Mouse (Mus musculus) olfactory bulb, adult 2 months (tissue): Measurements from ENCODE around the gene Sema3a. TPM values are rescaled to one million over a fixed set of nuclear protein-coding genes. Genes with fewer than 3 reads are reported as not detected.
"Not testable (repeated sequence)": the region's sequence is repeated elsewhere in the genome, so short reads cannot be mapped to it uniquely, and the experiment has no call there.

Source experiments
- H3K27ac ChIP-seq: fragments of 200-500 bp; 2 replicates; pipeline ENCODE4 v1.5.1; 2012; ENCODE audit warnings: low read depth, low read length; ENCODE audit not compliant: insufficient read depth
- H3K4me1 ChIP-seq: fragments of 200-500 bp; 2 replicates; pipeline ENCODE4 v1.6.1; 2012; ENCODE audit warnings: low read length; ENCODE audit not compliant: control insufficient read depth, insufficient read depth
- H3K4me3 ChIP-seq: fragments of 200-500 bp; 2 replicates; pipeline ENCODE4 v1.5.1; 2012; ENCODE audit warnings: mild to moderate bottlenecking, low read depth, low read length, moderate library complexity; ENCODE audit not compliant: insufficient read depth
- CTCF ChIP-seq: fragments of 200-500 bp; IDR thresholded peaks from 2 replicates; pipeline ENCODE4 v1.5.1; 2012; ENCODE audit warnings: low read depth, mild to moderate bottlenecking, low read length, moderate library complexity; ENCODE audit not compliant: insufficient read depth
- POLR2A ChIP-seq: fragments of 200-500 bp; IDR thresholded peaks from 2 replicates; pipeline ENCODE4 v1.6.1; 2012; ENCODE audit warnings: mild to moderate bottlenecking, low read depth, low read length, moderate library complexity; ENCODE audit not compliant: insufficient read depth
- WGBS: fragments of 180-500 bp; shearing (Covaris S2); methylation state at CpG from one replicate; pipeline ENCODE4 v1.1.7; 2018; 5-methylcytosine and 5-hydroxymethylcytosine counted together
- polyA plus RNA-seq: library from polyadenylated mRNA; stranded (reverse); fragments of >200 nt; gene quantifications from 2 replicates; pipeline ENCODE4 v1.2.4, GENCODE M21; 2012; ENCODE audit warnings: low replicate concordance; ENCODE audit not compliant: missing spikeins, insufficient read depth, insufficient read length

The Sema3a gene
- polyA plus RNA-seq, 1 experiment: not detected

DNA sequence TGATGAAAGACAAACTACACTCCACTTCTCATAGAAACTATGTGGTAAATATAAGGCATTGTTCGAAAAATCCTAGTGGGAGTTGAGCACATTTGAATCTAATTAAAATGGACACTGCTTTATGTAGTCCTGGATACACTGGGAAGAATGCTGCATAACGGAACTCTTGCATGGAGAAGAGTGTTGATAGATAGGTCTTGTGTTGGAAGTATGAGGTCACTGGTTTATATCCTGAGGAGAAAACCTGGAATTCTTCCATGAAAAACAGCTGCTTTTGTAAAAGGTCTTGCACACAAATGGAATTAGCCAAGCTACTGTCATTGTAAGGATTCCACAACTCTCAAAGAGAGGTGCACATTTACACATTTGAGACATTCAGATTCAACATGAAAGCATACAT, 308.1 kb downstream of the Sema3a start:
- Histone ChIP-seq H3K4me3 (no peak overlapping the region), H3K4me1 (no peaks in the 10 kb centered on the region), H3K27ac (no peak overlapping the region)
- 81% methylated on average over 2 of the region's 2 CpGs for WGBS
- TF ChIP-seq CTCF (no peak), POLR2A (no peak)

DNA sequence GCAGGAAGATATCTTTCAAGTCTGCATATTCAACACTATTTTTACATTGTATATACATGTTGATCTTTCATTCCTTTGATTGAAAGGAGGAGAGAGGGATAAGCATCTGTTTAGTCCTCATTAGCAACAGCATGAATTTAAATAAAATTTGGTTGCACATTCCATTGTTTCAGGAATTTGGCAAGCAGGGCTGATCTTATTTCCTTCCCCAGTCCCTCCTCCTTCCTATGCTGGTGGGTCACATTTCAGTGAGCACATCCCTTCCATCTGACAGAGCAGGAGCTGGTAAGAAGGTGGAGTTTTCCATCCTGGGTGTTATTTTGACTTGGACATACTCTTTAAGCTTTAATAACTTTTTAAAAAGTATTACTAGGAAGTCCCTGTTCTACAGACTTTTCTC, 315.9 kb downstream of the Sema3a start:
- H3K4me1 ChIP-seq: no peaks in the 10 kb centered on the region
- TF ChIP-seq CTCF (no peak), POLR2A (no peak)
- no peak overlapping the region for H3K27ac ChIP-seq
- H3K4me3 ChIP-seq: no peak overlapping the region

DNA sequence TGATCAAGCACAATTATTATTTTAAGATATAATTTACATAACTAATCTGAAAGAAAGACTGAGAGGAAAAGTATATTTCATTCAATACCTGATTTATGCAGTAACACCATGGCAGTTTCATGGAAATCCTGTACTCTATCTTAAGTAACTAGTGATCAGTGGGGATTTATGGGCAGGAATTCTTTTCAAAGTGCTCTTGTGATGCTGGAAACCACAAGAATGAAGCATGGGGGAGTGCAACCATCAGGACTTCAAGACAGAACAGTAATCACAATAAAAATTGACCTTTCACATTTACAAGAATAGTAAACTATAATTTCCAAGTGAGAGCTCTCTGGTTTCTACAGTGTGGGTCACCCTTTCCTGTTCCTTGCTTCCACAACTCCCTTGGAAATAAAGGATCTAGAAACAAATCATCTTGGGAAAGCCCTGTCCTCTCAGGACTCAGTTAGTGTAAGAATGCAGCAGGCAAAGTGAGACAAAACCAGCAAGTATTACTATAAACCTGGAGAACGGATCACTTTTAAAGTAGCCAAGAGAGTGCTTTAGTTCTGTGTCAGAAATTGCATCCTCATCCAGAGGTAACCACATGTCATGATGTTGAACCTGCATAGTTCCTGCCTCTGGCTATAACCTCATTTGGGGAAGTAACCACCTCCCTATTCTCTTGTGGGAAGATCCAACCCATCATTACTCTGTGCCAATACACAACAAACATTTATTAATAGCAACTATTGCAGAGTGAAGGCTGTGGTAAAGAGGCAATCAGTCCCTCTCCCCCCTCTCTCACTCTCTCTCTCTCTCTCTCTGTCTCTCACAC, 335.2 kb downstream of the Sema3a start:
- TF ChIP-seq POLR2A (no peak), CTCF (no peak)
- 59% methylated on average over 1 of the region's 1 CpGs for WGBS
- H3K4me1 ChIP-seq: no peaks in the 10 kb centered on the region

DNA sequence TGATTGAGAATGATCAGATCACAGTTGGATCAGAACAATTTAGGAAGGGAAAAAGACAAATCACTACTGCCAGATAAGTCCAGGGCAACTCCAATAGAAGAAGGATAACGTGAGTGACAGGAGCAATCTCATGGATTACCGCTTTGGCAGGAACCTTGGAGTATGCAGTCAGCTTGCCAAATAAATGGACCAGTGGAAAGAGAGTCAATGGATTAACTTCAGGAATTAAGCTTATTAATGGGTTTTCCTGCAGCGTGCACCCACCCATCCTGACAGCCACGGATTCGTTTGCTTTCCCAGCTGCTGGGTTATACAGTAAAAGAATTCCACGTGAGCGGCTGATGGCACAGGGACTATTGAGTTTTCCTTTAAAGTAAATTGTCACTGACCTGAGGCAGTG, 343.6 kb downstream of the Sema3a start:
- Histone ChIP-seq H3K4me1 (no peaks in the 10 kb centered on the region), H3K27ac (no peak overlapping the region), H3K4me3 (no peak overlapping the region)
- TF ChIP-seq CTCF: no peak
- TF ChIP-seq POLR2A: no peak
- 43% methylated on average over 7 of the region's 7 CpGs for WGBS

More for the DNA sequence above, 335.2 kb downstream of the Sema3a start:
- Histone ChIP-seq H3K27ac (no peak overlapping the region), H3K4me3 (no peak overlapping the region)

DNA sequence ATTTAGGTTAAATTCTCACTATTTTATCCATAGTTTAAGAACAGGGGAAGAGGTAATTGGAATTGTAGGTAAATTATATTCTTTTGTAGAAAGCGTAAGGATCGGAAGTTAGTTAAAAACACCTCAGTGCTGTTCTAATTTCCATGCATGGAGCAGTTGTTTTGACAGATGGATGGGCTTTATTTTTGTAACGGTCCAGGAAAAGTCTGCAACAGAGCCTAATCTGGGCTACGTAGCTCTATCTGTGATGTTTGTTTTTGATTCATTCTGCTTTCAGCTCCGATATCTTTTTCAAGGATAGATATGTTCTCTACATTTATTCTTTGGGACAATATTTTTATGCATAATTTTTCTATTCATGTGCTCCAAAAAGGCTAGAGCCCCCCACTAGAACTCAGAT, 344.2 kb downstream of the Sema3a start:
- Histone ChIP-seq H3K27ac (no peak overlapping the region), H3K4me3 (no peak overlapping the region), H3K4me1 (no peaks in the 10 kb centered on the region)
- no peak for TF ChIP-seq CTCF
- TF ChIP-seq POLR2A: no peak
- 68% methylated on average over 5 of the region's 5 CpGs for WGBS

DNA sequence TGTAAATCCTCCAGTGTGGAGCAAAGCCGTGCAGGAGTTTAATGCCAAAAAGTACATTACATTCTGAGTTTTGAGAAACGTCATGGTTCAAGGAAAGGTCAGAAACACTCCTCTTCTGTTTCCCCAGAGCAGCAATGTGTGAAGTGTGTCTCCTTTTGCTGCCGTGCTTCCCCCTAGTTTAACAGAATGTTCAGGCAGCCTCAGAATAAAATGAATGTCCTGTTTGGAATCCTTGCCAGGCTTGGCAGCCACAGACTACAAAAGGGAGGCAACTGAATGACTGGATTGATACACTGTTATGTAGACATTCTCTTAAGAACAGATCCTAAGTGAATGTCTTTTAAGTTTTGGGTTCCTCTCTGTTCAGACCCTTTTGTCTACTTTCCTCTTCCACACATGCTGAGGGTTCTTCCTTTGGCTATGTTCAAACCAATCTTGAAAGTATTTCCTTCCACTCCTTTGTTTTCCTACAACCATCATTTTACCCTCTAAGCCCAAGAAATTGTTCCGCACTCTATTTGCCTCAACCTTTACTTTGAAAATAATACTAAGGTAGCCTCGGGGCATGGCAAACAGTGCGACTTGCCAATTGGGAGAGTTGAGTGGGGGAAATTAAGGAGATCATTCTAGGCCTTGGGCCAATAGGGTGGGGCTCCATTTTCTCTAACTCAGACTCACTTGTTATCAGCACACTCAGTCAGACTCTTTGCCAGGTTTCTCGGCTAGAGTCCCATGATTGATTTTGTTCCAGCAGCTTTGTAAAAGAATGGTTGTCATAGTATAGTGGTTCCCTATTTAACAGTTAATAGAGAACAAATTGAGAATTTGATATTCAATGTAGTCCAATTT, 345.1 kb downstream of the Sema3a start:
- no peak overlapping the region for H3K27ac ChIP-seq
- WGBS: 51% methylated on average over 7 of the region's 7 CpGs
- no peak for TF ChIP-seq CTCF
- no peak for TF ChIP-seq POLR2A
- no peaks in the 10 kb centered on the region for H3K4me1 ChIP-seq
- no peak overlapping the region for H3K4me3 ChIP-seq

DNA sequence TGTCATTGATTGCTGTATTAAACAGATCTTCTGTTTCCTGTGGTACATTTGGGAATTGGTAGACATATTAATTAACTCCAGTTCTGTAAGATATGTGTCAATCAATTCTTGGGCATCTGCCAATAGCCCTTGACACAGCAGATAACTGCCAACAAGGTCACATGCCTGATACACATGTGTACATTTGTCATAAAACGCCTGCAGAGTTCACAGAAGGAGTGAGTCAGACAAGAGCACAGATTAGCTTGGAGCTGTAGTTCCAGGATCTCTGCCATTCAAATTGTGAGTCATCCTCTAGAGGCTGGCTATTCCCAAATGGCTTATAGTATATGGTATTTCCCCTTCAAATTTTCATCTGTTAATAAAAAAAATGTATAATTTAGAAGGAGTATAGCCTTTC, 352.4 kb downstream of the Sema3a start:
- Histone ChIP-seq H3K4me1 (no peaks in the 10 kb centered on the region), H3K4me3 (no peak overlapping the region), H3K27ac (no peak overlapping the region)
- 49% methylated on average over 1 of the region's 1 CpGs for WGBS
- TF ChIP-seq CTCF (no peak), POLR2A (no peak)

DNA sequence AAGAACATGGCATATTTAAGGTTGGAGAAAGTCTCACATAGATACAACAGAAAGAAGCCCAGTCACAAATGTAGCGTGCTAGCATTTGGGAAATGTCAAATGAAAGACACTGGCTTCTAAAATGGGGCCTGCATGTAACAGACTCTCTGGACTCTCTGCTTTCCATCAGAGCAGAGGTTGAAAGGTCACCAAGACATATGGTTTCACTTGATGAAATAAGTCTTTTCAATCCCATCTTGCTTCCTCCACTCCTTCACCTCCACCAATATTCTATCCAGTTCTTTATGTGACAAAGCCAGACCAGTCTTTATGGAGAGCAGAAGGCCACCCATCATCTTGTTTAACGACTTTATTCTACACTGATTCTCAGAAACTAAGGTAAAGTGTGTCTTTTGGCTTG, 363.5 kb downstream of the Sema3a start:
- Histone ChIP-seq H3K4me3 (no peak overlapping the region), H3K27ac (no peak overlapping the region), H3K4me1 (no peaks in the 10 kb centered on the region)
- TF ChIP-seq POLR2A (no peak), CTCF (no peak)
- WGBS: 89% methylated on average over 2 of the region's 2 CpGs

DNA sequence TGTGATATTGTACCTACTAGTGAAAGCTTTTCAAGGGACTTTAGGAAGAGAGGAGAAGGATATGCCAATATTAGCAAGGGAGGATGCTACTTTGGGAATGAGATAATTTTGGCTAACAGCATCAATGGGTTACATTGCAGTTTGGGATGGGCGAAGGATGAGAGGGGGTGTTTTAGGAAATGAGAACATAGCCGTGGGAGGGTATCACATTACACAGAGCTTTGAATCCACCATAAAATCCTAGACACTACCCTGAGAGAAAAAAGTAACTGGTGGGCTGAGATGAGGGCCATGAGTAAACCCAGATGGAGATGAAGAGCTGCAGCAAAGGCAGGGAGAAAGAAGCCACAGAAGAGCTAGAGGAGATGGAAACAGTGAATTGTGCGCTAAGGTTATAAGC, 370.8 kb downstream of the Sema3a start:
- H3K4me3 ChIP-seq, H3K4me1 ChIP-seq, H3K27ac ChIP-seq: not testable (repeated sequence)
- 69% methylated on average over 3 of the region's 3 CpGs for WGBS

DNA sequence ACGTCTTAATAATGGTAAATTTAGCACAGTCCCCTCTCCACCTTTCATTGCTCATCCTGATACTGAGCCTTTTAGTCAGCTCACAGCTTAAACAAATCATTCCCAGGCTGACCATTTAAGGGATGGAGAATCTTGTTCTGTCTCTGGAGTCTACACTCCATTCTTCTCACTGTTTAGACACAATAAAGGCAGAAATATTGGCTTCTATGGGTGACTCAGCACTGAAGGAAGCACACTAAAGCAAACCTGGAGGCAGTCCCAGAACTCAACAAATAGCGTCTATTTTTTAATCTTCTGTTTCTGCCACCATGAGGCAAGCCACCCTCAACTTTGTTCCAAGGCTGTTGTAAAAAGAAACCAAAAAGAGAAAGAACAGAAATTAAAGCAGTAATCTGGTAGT, 374.6 kb downstream of the Sema3a start:
- Histone ChIP-seq H3K4me3 (no peak overlapping the region), H3K27ac (no peak overlapping the region), H3K4me1 (no peaks in the 10 kb centered on the region)
- WGBS: 29% methylated on average over 2 of the region's 2 CpGs
- TF ChIP-seq CTCF (no peak), POLR2A (no peak)
